Mouse (Mus musculus): ENCODE measurements around the gene Fbrsl1.
"Not testable (repeated sequence)": the region's sequence is repeated elsewhere in the genome, so short reads cannot be mapped to it uniquely, and the experiment has no call there.

Fbrsl1 gene

GRCm38 (mm10) chr5:110447720-110448435, 425 bp downstream of the Fbrsl1 start:
- no peak for DNase-seq

DNA sequence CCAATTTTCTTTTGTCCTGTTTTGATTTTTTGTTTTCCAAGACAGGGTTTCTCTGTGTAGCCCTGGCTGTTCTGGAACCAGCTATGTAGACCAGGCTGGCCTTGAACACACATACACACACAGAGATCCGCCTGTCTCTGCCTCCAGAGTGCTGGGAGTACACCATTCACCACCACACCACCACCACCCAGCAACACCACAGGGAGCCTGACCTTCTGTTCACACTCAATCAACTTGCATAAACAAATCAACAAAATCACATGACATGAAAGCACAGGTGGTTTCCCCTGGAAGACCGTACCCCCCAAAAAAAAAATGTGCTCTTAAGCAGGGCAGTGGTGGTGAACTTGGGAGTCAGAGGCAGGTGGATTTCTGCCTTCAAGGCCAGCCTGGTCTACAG, 3.8 kb downstream of the Fbrsl1 start:
- DNase-seq: no peak

GRCm38 (mm10) chr5:110442966-110443590, 5.2 kb downstream of the Fbrsl1 start:
- no peak for DNase-seq

GRCm38 (mm10) chr5:110439565-110440310, 8.6 kb downstream of the Fbrsl1 start:
- DNase-seq: no peak

DNA sequence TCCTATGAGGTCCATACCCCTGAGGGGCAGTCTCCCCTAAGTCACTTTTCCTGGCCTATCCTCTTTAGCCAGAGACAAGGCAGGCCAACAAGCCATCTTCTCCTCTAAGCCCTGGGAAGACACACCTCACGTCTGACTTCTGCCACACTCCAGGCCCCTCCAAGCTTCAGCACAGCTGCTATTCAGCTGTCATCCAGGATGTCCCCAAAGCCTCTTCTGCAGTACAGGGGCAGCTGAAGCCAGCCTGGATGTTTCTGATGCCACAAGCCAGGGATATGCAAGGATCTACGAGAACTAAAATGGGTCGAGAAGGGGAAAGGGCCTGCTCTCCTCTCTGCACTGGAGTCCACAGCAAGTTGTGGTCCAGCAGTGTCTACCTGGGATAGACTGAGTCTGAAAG, 9.7 kb downstream of the Fbrsl1 start:
- DNase-seq: no peak

GRCm38 (mm10) chr5:110437632-110438261, 10.6 kb downstream of the Fbrsl1 start:
- DNase-seq: no peak

- DNase-seq: not testable (repeated sequence)
These were observed 12.1 kb downstream of the Fbrsl1 start for GRCm38 (mm10) chr5:110436166-110436565.

DNA sequence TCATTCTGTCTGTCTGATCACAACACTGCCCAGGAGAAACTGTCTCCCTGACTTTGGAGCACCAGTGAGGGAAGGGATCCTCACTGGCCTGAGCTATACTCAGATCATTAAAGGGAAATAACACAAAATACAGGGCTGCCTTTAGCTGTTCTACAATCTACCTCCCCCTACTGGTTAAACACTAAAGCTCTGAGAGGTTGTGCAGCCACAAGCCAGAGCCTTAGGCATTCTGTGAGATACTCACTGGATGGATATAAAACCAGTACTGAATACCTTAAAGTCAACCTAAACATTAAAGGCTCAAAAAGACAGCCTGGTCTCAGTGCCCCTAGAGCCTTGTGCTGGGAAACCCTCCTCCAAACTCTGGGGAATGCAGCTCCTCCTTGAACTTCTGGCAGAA, 13.5 kb downstream of the Fbrsl1 start:
- DNase-seq: no peak

GRCm38 (mm10) chr5:110429045-110429444, 19.3 kb downstream of the Fbrsl1 start:
- DNase-seq: peak; percentile 56

- no peak for DNase-seq
These were observed 20.0 kb downstream of the Fbrsl1 start for GRCm38 (mm10) chr5:110428290-110428689.

DNA sequence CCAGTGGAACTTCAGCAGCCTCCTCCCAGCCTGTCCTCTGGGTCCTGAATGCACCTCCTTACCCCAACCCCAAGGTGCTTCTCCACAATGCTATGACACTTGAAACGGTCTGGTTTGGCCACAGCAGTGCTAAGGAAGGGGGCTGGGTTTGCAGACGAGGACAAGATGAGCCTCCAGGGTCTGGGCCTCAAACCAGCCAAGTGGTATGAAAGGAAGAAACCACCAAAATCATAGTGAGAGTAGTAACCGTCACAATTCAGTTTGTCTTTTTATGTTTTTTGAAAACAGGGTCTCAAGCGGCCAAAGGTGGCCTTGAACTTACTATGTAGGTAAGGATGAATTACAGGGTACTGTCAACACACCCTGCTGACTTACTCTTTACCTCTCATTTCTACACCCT, 23.1 kb downstream of the Fbrsl1 start:
- DNase-seq: no peak

DNA sequence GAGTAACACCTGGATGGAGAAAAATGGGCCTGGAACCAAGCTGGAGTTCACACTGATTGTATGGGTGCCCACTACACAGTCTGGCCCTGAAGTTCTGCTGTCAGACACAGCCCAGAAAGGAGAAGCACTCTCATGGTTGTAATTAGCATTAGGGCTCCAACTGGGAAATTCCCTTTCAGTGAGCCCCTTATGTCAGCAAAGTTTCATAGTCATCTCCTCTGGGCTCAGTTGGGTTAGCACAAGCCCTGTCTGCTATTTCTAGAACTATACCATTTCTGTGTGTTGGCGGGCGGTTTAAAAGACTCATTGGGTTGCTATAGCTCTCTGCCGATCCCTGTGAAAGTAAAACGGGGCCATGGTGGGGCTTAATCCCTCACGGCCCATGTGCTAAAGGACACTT, 24.1 kb downstream of the Fbrsl1 start:
- no peak for DNase-seq

DNA sequence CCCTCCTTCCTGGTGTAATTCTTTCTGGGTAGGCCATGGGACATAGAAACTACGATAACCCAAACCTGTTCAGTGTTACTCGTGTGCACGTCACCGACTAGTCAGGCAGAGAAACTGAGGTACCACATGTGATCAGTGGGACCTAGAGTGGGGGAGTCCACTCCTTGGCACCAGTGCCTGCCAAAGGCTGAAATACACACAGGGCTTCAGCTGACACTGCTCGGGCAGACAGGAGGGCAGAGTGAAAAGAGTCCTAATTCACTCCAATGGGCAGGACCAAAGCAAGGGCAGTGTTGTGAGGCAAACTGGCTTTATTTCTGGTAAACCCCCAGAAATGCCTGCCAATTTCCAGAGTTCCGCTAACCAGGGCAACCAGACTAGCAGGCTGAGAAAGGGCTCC, 26.9 kb downstream of the Fbrsl1 start:
- peak; percentile 36 for DNase-seq

GRCm38 (mm10) chr5:110420950-110421349, 27.4 kb downstream of the Fbrsl1 start:
- peak; percentile 39 for DNase-seq

- peak; percentile 39 for DNase-seq
These were observed 28.1 kb downstream of the Fbrsl1 start for GRCm38 (mm10) chr5:110420201-110420600.

- DNase-seq: no peak
These were observed 29.8 kb downstream of the Fbrsl1 start for GRCm38 (mm10) chr5:110418523-110418911.

DNA sequence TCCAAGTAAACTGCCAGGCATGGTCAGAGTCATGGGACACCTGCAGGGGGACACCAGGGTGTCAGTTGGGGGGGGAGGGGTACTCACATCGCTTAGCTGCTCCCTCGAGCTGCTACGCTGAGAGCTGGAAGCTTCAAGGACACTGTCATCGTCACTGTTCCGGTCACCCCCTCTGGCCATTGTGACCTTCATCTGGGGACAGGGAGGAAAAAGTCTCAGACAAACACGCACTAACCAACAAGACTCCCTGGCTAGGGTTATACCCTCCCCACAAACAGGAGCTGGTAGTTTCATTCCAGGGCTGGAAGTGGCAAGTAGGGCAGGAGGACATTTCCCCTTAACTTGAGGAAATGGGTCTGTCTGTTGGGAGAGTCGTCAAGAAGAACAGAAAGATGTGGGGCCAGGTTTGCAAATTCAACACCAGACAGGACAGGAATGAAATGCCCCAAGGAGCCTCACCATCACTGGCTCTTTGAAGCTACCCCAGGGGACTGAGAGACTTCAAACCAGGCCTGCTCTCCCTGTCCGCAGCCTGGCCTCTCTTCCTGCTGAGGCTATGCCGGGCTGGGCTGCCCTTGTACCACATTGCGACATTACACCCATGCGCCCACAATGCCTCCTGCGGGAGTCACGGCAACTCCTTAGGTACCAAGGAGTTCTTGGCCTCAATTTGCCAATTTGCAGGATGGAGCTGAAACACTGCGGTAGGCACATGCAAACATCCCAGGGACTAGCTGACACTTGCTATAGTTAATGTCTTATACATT, 30.4 kb downstream of the Fbrsl1 start:
- DNase-seq: no peak

DNA sequence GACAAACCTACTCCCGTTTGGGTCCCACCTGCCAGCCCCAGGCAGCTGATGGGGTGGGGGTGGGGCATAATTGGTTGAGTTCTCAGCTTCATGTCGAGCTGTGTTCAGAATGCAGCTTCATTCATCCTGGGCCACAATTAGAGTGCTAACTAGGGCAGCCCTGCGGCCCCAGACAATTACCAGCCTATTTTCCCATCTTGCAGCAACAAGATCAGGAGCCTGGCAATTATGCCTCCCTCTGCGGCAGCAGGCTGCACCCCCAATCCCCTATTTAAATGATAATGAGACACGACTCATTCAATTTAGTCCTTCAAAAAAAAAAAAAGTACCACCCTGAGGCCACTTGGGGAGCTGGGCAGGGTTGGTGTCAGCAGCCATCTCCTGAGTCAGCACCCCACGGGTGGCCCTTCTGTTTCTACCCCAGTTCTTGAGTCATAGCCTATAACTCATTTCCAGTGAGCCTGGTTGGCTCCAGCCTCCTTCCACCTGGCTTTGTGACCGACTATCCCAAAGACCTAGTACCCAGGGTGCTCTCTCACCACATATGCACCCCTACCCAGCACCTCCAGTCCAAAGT, 31.4 kb downstream of the Fbrsl1 start:
- peak; percentile 83 for DNase-seq

DNA sequence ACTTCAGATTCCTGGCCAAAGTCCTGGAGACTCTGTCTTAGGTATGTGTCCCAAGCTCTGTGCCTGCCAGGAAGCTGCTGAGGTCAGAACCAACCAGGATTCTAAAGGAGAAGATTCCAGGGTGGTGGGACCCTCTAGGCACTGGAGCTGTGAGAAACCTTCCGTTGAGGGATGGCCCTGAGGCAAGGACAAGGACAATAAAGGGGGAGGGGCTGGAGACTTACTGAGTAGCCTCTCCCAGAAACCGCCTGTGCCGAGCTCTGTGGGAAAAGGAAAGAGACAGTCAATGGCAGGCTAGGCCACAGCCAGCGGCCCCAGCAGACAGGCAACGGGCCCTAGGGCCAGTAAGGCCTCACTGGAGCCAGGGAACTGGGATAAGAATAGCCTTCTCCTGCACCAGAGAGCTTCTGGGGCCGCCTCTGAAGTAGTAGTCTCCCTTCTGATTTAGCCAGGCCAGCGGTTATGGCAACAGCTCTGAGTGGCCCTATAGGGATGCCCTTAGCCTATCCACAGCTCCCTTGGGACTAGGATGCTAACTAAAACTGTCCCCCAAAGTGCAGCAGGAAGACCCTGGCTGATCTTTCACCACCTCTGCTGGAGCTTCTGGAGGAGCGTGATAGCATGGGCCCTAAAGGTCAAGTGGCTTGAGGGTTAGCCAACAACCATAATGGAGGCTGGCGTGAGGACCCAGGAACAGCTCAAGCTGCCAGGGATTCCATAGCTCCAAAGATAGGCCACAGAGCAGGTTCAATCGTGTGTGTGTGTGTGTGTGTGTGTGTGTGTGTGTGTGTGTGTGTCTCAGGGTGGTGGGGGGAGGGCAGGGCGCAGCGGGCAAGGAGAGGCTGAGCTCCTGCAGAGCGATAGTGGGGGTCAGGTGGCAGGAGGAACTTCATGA, 32.2 kb downstream of the Fbrsl1 start:
- DNase-seq: no peak

DNA sequence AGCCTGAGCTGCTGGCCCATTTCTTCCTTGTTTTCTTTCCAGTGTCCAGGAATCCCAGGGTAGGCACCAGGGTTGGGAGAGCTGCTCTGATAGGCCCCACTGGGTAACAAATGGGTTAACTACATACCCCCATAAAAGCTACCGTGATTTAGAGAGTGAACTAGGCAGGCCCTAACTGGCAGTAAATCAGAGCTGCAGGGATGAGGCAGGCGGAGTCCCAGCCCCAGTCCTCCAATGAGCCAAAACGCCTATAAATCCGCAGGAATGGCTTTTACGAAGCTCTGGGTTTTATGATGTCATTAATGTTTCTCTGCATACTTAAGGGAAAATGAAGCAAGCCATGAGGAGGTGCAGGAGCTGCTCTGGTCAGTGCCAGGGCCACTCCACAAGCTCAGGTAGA, 33.3 kb downstream of the Fbrsl1 start:
- DNase-seq: no peak

DNA sequence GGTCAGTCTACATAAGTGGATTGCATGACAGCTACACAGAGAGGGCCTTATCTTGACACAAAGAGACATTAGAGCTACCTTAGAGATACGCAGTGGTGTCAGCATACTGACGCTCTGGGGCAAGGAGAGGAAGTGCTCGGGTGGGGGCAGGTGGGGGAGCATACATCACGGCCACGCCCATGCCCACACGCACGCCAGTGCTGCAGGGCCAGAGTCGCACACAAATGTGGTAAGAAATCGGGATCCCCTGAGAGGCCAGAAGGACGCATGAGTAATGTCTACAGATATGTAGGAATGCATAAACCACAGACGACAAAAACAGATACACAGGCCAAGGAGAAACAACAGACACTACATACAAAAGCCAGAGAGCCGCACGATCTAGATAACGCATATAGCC, 35.3 kb downstream of the Fbrsl1 start:
- no peak for DNase-seq
